ENCODE assay signal across 8 mouse cellular contexts in the genomic region with DNA sequence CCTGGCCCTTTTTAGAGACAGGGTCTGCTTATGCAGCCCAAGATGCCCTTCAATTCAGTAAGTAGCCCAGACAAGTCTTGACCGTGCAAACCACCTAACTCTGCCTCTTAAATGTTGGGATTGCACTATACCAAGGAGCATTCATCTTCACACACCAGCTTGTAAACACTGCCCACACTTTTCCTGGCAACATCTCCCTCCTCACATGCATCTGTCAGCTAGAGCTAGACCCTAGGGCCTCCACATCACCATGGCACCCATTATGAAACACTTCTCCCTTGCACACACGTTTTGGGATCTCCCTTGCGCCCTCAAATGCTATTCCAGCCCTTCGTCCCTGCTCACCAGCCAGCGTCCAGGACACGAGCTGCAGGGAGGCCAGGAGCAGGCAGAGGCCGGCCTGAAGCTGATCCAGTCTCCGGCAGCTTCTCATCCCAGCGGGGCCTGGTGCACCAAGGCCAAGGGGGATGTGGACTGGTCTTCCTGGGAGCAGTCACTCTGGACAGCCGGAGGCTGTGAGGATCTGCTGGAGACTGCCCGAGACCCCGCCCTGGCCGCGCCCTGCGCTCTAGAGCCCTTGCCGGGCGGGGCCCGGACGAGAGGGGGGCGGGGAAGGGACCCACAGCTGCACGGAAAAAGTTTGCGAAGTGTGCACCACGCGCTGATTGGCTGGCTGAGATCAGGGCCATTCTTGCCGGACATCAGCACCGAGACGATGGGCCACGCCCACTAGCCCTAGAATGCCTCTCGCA. TPM values are rescaled to one million over a fixed set of nuclear protein-coding genes. Genes with fewer than 3 reads are reported as not detected.
DNase-seq lines count a peak whose midpoint lies in the region; ATAC-seq and TF ChIP-seq lines count a peak whose summit lies in the region.

A gene (minus strand): TSS at position 547 of the 752 bp plus-strand sequence.

- peaks cover 19% of the 10 kb centered on the region for H3K4me1 ChIP-seq in embryonic facial prominence, embryonic 10.5 days
- H3K4me1 ChIP-seq in heart, adult 2 months (ENCODE audit: control insufficient read depth, insufficient read depth, low read length) = no peaks in the 10 kb centered on the region; the same call in 1 of the 2 replicates
- H3K4me1 ChIP-seq in kidney, adult 2 months (ENCODE audit: control insufficient read depth, insufficient read depth, low read length) = no peaks in the 10 kb centered on the region
- peaks cover 7% of the 10 kb centered on the region for H3K4me1 ChIP-seq in stomach, embryonic 14.5 days (ENCODE audit: control insufficient read depth, insufficient read depth, low read length)

- H3K27ac ChIP-seq in embryonic facial prominence, embryonic 10.5 days (replicated peaks) = 0 out of 2 replicates have a peak within 1 kb of the TSS, but pooled peaks have one; percentile 6
- peak within 1 kb of the TSS; percentile 68 for H3K27ac ChIP-seq in heart, adult 2 months
- no peak within 1 kb of the TSS for H3K27ac ChIP-seq in kidney, adult 2 months (ENCODE audit: insufficient read depth, low read depth, low read length)
- H3K27ac ChIP-seq in stomach, embryonic 14.5 days (ENCODE audit: low read length) = no peak within 1 kb of the TSS

- H3K4me3 ChIP-seq in embryonic facial prominence, embryonic 10.5 days = peak within 1 kb of the TSS; percentile 51
- H3K4me3 ChIP-seq in heart, adult 2 months = peak within 1 kb of the TSS; percentile 40
- peak within 1 kb of the TSS; percentile 5; the same call in 1 of the 2 replicates for H3K4me3 ChIP-seq in kidney, adult 2 months (ENCODE audit: insufficient read depth, low read depth, low read length)
- peak within 1 kb of the TSS; percentile 9; the same call in 1 of the 2 replicates for H3K4me3 ChIP-seq in stomach, embryonic 14.5 days (ENCODE audit: low read depth, low read length)

- peak; percentile 65 for ATAC-seq in stomach, embryonic 14.5 days (ENCODE audit: insufficient number of reproducible peaks, insufficient read depth, low FRiP score, low read depth)
- ATAC-seq in erythroid progenitor cell, adult 5-6 weeks (replicated peaks; ENCODE audit: low FRiP score, poor library complexity, severe bottlenecking) = no peak

- no peaks in the 10 kb centered on the region for H3K9me3 ChIP-seq in embryonic facial prominence, embryonic 10.5 days
- H3K9me3 ChIP-seq in stomach, embryonic 14.5 days (ENCODE audit: control insufficient read depth, low read depth, low read length) = no peaks in the 10 kb centered on the region

- H3K9ac ChIP-seq in heart, adult 2 months (ENCODE audit: low read depth, low read length) = peak within 1 kb of the TSS; percentile 18
- no peak within 1 kb of the TSS for H3K9ac ChIP-seq in stomach, embryonic 14.5 days (replicated peaks; ENCODE audit: low read depth, low read length)

- intact Hi-C loops in heart, adult 2 months (cut with DNase I) = no loop called here

- DNase-seq in ZHBTc4 (ENCODE audit: low read depth, low spot score) = peak; percentile 87
- peak; percentile 74 for DNase-seq in embryonic facial prominence, embryonic 10.5 days (ENCODE audit: low spot score)
- peak; percentile 84 to 86 for DNase-seq in heart, adult 2 months
- DNase-seq in kidney, adult 2 months = peak; percentile 57
- peak; percentile 71 for DNase-seq in lung, postnatal 10 days
- DNase-seq in natural killer cell, adult 2 months (ENCODE audit: low spot score in 2 of 2) = no peak

- no peaks in the 10 kb centered on the region for H3K36me3 ChIP-seq in embryonic facial prominence, embryonic 10.5 days (replicated peaks)
- no peaks in the 10 kb centered on the region for H3K36me3 ChIP-seq in heart, adult 2 months (ENCODE audit: control insufficient read depth, insufficient read depth, low read length)
- no peaks in the 10 kb centered on the region for H3K36me3 ChIP-seq in kidney, adult 2 months (ENCODE audit: control insufficient read depth, insufficient read depth, low read length)
- H3K36me3 ChIP-seq in stomach, embryonic 14.5 days (ENCODE audit: control insufficient read depth, insufficient read depth, low read length) = no peaks in the 10 kb centered on the region

- no peaks in the 10 kb centered on the region for H3K79me2 ChIP-seq in heart, adult 2 months (replicated peaks; ENCODE audit: control insufficient read depth, insufficient read depth, low read length)

- peaks cover 36% of the 10 kb centered on the region for H3K27me3 ChIP-seq in embryonic facial prominence, embryonic 10.5 days (replicated peaks; ENCODE audit: low read depth, poor library complexity, severe bottlenecking)
- H3K27me3 ChIP-seq in heart, adult 2 months (ENCODE audit: control insufficient read depth, insufficient read depth, low read length) = no peaks in the 10 kb centered on the region
- H3K27me3 ChIP-seq in kidney, adult 2 months (replicated peaks; ENCODE audit: control insufficient read depth, insufficient read depth, low read length) = no peaks in the 10 kb centered on the region
- H3K27me3 ChIP-seq in stomach, embryonic 14.5 days (ENCODE audit: control insufficient read depth, insufficient read depth, low read length) = 0 out of 2 replicates have a peak, but pooled peaks cover 5% of the 10 kb centered on the region

- no peak for TF ChIP-seq EP300 in heart, adult 2 months (IDR thresholded peaks at IDR 0.05; ENCODE audit: insufficient read depth, low read depth, low read length)

- TF ChIP-seq POLR2A in heart, adult 2 months (IDR thresholded peaks at IDR 0.05; ENCODE audit: insufficient read depth, low read depth, low read length) = peak; percentile 45; the same call in 1 of the 2 replicates
- no peak for TF ChIP-seq POLR2A in kidney, adult 2 months (IDR thresholded peaks at IDR 0.05; ENCODE audit: low read depth, low read length)

- WGBS in embryonic facial prominence, embryonic 10.5 days = 5% methylated on average over 29 of the region's 29 CpGs
- WGBS in heart, adult 2 months = 6% methylated on average over 29 of the region's 29 CpGs
- 6% methylated on average over 29 of the region's 29 CpGs for WGBS in kidney, adult 2 months
- WGBS in stomach, embryonic 14.5 days = 5% methylated on average over 29 of the region's 29 CpGs

- TF ChIP-seq CTCF in heart, adult 2 months (IDR thresholded peaks at IDR 0.05) = no peak
- TF ChIP-seq CTCF in kidney, adult 2 months (conservative IDR thresholded peaks at IDR 0.05; ENCODE audit: insufficient read depth, insufficient read length, low read depth, low read length) = no peak

- H3K4me2 ChIP-seq in stomach, embryonic 14.5 days (replicated peaks; ENCODE audit: low read depth, low read length) = peak within 1 kb of the TSS; percentile 33

RNA-seq across cellular contexts. Expression of the gene that starts here (rescaled TPM):
- 0.39 and 0.60 TPM in 2 replicates for polyA plus RNA-seq in embryonic facial prominence, embryonic 10.5 days (2016; fragmentation: Nextera tagmentation; extraction: Ambion mirVana)
- total RNA-seq in heart, adult 2 months (2021) = 10 to 100 TPM in 1 of 2 experiments, 1 to 10 TPM in 1; 7.0 to 19.7 TPM
- 11.6 and 13.5 TPM in 2 replicates for polyA plus RNA-seq in heart, adult 2 months (2012; rRNA removed)
- polyA plus RNA-seq in kidney, adult 2 months (2012; rRNA removed) = 2.1 and 3.0 TPM in 2 replicates
- polyA plus RNA-seq in stomach, embryonic 14.5 days (2014; fragmentation: Nextera tagmentation; extraction: Ambion mirVana) = 1.1 and 1.2 TPM in 2 replicates
- total RNA-seq in erythroid progenitor cell, adult 5-6 weeks (2015; ENCODE audit: low replicate concordance) = 1.3 TPM in 1 of 2 replicates, not detected in the other
- total RNA-seq in erythroid progenitor cell, adult 5-6 weeks (2017; ENCODE audit: low replicate concordance) = 0.39 TPM in 1 of 2 replicates, not detected in the other

Comparison
In these comparisons a context has a peak if more than half of its experiments do, and no peak if none do; other contexts are left out.
1. Peak in DNase-seq, H3K4me3 ChIP-seq and H3K27ac ChIP-seq in embryonic facial prominence, embryonic 10.5 days; RNA of the gene not detected or under 1 TPM.
2. DNase-seq: peak in ZHBTc4 (single experiment), heart, adult 2 months (2 of 2), kidney, adult 2 months (single experiment) and lung, postnatal 10 days (single experiment); none in natural killer cell, adult 2 months (0 of 2).
3. Peak in every context shown above with its lines, with median percentiles within 50 percentile points of each other: H3K4me3 ChIP-seq.